Mouse (Mus musculus): ENCODE data around the gene Capg.

- TF ChIP-seq CTCF (IDR thresholded peaks at IDR 0.05; ENCODE audit: low read depth) (no peak), EP300 (optimal IDR thresholded peaks at IDR 0.05) (no peak)
These were observed 37.6 kb downstream of the Capg start for GRCm38 (mm10) chr6:72581625-72582382.

Data from stomach, postnatal 0 days (tissue).